Mouse (Mus musculus): ENCODE data around the gene 1700056E22Rik. TPM values are rescaled to one million over a fixed set of nuclear protein-coding genes. Genes with fewer than 3 reads are reported as not detected.
A peak's percentile ranks its signal among the peaks of the same experiment; 100 is the strongest.

1700056E22Rik gene
- 1 to 10 TPM; 2.7 to 3.5 TPM for total RNA-seq (2021)
- long read RNA-seq, experiment 1, partial matches to known transcripts, result 0 of 1 reads
- long read RNA-seq, experiment 1, other reads (novel, unspliced or antisense), result 0 of 1 reads
- long read RNA-seq, experiment 2, transcript 1700056E22Rik-201 (1 exons, 967 nt), result major isoform, 6 of 6 reads
- long read RNA-seq, experiment 2, partial matches to known transcripts, result 0 of 6 reads
- long read RNA-seq, experiment 2, other reads (novel, unspliced or antisense), result 0 of 6 reads

DNA sequence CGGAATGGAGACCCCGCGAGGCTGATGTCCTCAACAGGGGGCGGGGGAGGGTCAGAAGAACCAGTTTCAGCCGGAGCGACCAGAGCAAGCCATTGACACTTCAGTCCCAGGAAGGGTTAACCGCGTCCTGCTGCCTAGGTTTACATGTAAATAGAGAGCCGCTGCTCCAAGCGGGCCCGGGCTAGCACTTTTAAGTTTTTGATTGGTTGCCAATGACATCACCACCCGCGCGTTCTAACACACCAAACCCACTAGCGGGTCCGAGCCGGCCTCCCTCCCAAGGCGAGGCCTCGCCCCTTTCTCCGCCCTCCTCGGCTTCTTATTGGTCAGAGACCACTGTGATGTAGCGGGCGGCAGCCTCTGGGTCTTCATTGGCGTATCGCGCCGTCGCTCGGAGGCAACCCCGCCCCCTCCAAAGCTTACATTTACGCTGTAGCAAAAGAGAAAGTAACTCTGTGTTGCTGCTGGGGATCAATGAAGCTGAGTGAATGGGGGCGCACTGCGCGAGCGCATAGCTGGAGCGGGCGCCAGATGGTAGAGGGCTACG is at the start of gene 1700056E22Rik:
TSS of gene 1700056E22Rik (minus strand) at position 291 of the 547 bp plus-strand sequence.
- DNase-seq (ENCODE audit: low spot score in 2 of 2), result peak; percentile 92 to 97

DNA sequence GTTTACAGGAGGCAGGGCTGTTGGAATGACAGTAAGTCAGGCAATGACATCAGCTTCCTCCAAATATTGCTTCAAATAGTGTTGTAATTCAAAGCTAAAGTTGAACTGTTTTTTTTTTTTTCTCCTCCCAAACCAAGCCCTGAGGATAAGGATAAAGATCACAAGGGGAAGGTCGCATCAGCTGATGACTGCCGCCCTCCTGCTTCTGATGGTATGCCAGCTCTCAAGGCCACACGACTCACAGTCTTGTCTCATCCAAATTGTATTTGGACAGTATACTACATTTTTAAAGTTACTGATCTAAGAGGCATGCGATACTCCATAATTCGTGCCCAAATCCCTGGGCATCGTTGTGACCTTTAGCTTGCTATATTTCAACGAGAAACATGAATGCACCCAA is 49.1 kb upstream of the 1700056E22Rik start:
- no peak for DNase-seq (ENCODE audit: low spot score in 2 of 2)

DNA sequence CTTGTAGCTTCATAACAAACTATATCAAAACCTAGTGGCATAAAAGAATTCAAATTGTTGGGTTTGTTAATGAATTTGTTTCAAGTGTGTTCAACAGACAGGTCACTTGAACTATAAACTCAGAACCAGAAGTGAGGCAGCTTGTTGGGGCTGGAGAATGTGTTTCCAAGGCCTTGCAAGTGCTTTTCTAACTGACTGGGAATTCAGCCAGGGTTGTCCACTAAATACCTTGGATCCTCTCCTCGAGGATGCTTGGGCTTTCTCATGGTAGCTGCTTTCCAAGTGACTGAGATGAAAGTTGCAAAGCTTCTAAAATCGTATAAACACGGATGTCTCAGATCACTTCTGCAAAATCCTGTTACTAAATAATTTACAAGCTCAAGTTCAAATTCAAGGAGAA is 48.6 kb upstream of the 1700056E22Rik start:
- no peak for DNase-seq (ENCODE audit: low spot score in 2 of 2)

DNA sequence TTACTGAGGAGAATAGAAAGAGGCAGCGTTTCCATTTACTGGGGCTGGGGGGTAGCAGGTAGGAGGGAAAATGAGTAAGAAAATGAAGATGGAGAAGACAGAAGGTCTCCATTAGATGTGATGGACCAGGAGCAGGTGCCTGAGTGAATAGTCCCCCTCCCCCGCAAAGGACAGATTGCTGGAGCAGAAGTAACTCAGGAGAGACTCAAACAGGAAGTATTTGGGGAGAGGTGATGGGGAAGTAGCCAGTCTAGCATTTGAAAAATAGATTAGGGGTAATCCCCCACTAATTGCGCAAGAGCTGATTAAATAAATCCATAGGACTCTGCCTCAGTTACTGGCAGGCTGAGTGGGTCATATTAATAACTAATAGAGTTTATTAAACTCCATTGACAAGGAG is 45.2 kb upstream of the 1700056E22Rik start:
- DNase-seq (ENCODE audit: low spot score in 2 of 2), result no peak

GRCm38 (mm10) chr1:184076756-184077155 is 42.7 kb upstream of the 1700056E22Rik start:
- no peak for DNase-seq (ENCODE audit: low spot score in 2 of 2)

DNA sequence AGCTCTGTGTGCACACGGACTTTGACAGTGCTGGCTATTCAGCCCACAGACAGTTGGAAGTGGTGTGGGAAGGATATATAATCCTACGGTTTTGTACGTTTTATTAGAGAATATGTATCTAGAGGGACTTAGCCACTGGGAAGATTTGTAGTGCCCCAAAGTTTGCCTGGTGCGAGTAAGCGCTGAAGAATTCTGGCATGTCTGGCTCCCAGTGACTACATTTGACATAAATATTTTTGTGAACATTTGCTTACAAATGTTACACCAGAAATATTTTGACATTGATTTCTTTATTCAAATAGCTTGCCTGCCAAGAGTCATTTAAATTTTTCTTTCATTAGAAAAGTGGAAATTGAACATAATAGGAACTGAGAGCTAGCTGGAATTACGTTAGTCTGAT is 42.0 kb upstream of the 1700056E22Rik start:
- no peak for DNase-seq (ENCODE audit: low spot score in 2 of 2)

GRCm38 (mm10) chr1:184068971-184069370 is 34.9 kb upstream of the 1700056E22Rik start:
- no peak for DNase-seq (ENCODE audit: low spot score in 2 of 2)

DNA sequence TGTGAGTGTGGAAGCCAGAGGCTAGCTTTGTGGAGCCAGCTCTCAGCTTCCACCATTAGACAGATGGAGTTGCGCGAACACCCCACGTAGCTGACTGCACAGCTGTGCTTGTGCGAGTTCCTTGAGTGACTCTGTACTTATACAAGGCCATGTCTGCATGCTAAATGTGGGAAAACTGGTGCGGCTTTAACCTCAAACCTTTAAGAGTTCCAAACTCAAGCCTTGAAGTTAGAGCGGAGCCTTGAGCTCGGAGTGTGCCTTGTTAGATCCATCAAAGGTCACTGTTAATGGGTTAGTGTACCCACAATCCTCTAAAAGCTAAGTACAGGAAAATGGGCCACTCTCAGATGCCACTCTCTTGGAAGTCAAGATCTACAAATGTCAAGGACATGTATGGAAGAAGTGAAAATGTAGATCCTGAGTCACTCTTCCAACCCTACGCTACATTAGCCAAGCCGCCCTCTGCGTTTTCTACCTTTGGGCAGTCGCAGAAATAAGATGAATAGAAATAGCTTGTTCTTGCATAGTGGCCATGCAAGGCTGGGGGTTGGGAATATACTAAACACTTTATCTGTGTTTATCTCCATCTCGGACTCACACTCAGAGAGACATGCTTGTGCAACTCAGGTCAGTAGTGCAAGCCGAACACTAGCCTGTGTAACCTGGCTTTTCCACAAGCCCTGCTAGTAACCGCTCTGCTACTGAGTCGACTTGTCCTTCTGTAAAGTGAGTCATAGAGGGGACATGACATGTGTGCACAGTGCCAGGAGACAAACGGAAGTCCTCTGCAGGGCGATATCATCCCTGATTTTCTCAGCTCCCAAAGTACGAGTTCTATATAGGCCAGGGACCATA is 33.8 kb upstream of the 1700056E22Rik start:
- DNase-seq (ENCODE audit: low spot score in 2 of 2), result no peak

DNA sequence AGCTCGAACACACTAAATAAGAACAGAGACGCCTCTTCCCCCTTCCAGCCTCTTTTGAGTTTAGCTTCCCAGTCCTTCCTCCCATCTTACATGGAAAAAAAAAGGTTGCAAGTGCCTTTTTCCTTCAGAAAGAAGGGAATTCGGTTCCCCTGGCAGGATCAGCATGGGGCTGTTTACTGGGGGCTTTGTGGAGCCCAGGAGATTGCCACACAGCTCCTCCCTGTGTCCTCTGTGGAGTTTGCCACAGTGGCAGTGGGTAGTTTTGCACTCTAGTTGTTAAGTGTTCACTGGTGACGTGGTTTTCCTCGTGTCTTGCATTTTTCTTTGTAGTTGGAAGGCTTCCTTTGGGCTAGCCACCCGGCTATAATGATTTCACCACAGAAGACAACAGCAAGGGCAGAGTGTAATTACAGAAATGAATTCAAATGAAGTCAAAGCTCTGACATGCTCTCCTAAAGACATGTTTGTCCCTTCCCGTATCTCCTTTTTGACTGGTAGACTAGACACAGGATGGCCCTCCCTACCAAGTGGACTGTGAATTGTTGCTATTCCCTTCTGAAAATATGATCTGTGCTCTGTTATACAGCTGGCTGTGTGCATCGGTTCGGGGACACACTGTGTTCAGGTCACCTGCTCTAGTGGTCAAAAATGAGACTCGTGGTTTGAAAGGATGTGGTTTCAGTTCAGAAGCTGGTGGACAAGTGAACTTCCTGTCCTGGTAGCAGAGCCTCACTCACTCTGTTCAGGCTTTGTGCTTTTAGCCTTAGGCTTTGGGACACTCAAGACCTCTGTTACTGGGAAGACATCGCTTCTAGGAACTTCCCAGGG is 32.6 kb upstream of the 1700056E22Rik start:
- no peak for DNase-seq (ENCODE audit: low spot score in 2 of 2)

- DNase-seq (ENCODE audit: low spot score in 2 of 2), result no peak
Observed at GRCm38 (mm10) chr1:184065589-184066361, 31.7 kb upstream of the 1700056E22Rik start.

DNA sequence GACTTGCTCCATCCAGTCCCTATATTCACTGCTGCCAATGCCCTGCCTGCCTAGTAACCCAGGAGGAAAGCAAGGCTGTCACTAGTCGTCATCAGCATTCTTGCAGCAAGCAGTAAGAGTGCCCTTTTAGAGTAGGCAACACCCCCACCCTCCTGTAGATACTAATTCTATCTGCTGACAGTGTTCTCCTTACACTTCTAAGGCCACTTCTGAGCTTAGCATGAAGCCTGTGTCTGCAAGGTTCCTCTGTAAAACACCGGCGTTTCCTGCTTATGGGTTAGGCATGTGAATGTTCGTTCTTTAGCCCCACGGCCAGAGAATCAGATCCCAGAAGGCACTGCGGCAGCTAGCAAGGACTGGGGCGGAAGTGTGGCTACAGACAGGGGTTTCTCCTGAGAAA is 30.2 kb upstream of the 1700056E22Rik start:
- no peak for DNase-seq (ENCODE audit: low spot score in 2 of 2)

DNA sequence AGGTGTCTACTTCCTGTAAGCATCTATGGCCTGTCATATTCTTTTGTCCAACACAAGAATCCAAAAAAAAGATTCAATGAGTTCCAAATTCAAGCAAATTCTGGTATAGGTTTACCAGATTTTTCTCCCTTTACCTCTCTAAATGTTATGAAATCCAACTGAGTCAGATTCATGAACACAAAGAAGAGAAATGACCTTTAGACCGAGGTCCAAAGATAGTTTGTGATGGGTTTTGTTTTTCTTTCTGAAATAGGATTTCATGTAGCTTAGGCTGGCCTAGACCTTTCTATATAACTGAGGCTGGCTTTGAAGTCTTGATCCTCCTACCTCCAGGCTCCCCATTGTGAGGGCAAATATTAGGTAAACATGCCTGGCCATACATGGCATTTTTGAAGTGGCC is 27.8 kb upstream of the 1700056E22Rik start:
- no peak for DNase-seq (ENCODE audit: low spot score in 2 of 2)

DNA sequence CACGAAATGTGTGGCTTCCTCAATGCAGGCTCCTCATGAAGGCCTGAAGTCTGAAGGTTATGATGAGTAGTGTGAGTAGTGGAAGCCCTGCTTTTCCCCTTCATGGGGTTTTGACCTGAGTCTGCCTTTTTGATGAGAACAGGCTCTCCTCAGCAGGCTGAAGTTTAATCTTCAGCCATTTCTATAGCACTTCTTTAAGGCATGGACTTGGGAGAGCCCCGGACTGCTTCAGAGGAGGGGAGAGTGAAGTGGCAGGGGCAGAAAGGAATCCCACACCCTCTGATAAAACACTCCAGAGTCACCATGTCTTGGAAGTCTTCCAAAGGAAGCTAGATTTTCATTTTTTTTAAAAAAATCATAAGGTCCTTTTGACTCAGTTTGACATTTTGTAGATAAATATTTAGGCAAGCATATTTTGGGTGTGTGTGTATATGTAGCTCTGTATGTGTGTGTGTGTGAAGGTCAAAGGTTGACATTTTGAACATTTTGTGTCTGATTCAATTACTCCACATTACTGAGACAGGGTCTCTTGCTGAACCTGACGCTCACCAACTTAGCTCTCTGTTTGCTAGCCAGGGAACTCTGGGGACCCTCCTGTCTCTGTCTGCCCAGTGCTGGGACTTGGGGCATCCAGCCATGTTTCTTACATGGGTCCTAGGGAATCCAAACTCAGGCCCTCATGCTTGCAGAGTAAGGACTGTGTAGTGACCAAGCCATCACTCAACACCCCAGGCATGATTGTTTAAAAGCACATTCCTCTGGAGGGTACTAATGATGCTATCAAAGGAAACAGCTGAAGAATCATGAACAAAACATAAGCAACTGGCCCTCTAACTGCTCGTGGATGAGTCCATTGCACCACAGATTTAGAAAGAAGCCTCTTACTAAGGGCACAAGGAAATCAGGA is 27.0 kb upstream of the 1700056E22Rik start:
- no peak for DNase-seq (ENCODE audit: low spot score in 2 of 2)

DNA sequence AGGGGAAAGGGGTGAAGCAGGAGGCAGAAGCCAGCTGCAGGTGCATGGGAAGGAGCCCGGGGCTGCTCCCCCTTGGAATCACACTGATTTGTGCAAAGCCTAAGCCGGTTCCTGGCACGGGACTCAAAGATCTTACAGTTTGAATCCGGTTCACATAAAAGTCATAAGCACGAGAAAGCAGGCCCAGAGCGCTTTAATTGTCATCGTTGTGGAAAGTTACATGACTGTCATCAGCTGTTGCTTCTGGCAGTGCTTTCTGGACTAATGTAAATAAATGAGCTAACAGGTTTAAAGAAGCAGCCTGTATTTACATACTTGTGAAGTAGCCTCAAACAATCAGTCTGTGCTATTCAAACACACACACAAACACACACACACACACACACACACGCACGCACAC is 26.3 kb upstream of the 1700056E22Rik start:
- DNase-seq (ENCODE audit: low spot score in 2 of 2), result no peak

DNA sequence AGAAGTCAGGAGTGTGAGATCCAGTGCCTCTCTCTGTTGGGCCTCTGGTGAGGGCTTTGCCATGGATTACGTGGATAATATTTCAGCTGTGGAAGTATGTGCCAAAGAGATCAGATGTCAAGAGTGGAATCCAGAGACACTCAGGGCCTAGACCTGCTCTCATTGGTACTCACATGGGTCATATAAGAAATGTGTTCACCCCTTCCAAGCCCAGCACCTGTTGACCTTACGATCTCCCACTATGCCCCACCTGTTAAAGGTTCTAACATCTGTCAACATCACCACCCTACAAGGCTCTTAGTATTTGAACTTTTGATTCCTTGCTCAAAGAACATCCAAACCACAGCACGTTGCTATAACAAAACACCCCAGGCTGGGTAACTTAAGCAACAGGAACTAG is 25.7 kb upstream of the 1700056E22Rik start:
- DNase-seq (ENCODE audit: low spot score in 2 of 2), result no peak

DNA sequence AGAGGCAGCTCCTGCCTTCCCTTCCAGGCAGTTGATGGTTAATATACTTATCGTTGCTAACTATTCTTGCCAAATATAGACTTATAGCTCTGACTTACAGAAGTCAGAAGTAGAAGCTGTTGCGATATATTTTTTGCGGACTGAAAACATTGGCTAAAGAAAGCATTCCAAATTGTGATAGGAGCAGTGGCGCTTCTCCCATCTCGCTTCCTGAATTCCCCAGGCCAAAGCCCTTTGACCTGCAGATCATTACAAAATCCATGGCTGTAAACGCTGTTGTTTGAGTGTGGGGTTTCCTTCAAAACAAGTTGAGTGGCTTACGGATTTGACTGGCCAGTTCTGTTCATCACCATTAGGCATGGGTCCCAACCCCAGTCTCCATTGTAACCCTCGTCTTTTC is 24.1 kb upstream of the 1700056E22Rik start:
- no peak for DNase-seq (ENCODE audit: low spot score in 2 of 2)

GRCm38 (mm10) chr1:184054176-184054575 is 20.1 kb upstream of the 1700056E22Rik start:
- no peak for DNase-seq (ENCODE audit: low spot score in 2 of 2)

- no peak for DNase-seq (ENCODE audit: low spot score in 2 of 2)
Observed at GRCm38 (mm10) chr1:184053711-184054110, 19.6 kb upstream of the 1700056E22Rik start.

- DNase-seq (ENCODE audit: low spot score in 2 of 2), result no peak
Observed at GRCm38 (mm10) chr1:184053141-184053540, 19.0 kb upstream of the 1700056E22Rik start.

DNA sequence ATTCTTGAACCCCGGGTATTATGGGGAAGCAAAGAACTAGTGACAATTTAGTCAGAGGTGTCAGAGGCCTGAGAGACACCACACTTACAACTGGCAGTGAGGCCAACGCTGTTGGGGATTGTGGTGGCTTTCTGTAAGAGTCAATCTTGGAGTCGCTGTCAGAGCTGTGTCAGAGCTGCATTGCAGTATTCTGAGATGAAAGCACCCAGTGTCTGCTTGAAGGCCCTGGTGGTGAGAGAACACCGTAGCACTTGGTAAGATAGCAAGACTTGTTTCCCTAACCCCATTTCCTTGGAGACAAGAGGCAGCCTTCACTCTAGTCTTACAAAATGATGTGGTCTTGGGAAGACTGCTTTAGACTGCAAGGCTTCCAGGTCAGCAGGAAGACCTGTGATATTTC is 18.2 kb upstream of the 1700056E22Rik start:
- DNase-seq (ENCODE audit: low spot score in 2 of 2), result no peak
